Mouse (Mus musculus) cortical plate, adult 2 months (tissue): Measurements from ENCODE around the gene 4921509C19Rik.
"Not testable (repeated sequence)": the region's sequence is repeated elsewhere in the genome, so short reads cannot be mapped to it uniquely, and the experiment has no call there.

Experiments used
- CTCF ChIP-seq: fragments of 200-500 bp; IDR thresholded peaks from 2 replicates; pipeline ENCODE4 v1.5.1; 2011; ENCODE audit warnings: mild to moderate bottlenecking, control low read depth, low read length; ENCODE audit not compliant: insufficient read depth; ENCODE audit errors: extremely low read depth
- POLR2A ChIP-seq: fragments of 200-500 bp; IDR thresholded peaks from 2 replicates; pipeline ENCODE4 v1.6.1; 2011; ENCODE audit warnings: mild to moderate bottlenecking, low read length, control low read depth; ENCODE audit not compliant: insufficient read depth; ENCODE audit errors: extremely low read depth

- not testable (repeated sequence) for TF ChIP-seq CTCF, POLR2A
Measured at GRCm38 (mm10) chr2:151434203-151434602, 41.8 kb downstream of the 4921509C19Rik start.
